Mouse (Mus musculus) intestine, embryonic 14.5 days (tissue): Measurements from ENCODE around the gene Erv3. TPM values are rescaled to one million over a fixed set of nuclear protein-coding genes. Genes with fewer than 3 reads are reported as not detected.

Experiments
- ATAC-seq: fragments of 200-750 bp; cut with Nextera tagmentation; replicated peaks from 2 replicates; pipeline ENCODE4 v1.8.0; 2017; ENCODE audit warnings: low read depth, moderate number of reproducible peaks, moderate TSS enrichment, moderate library complexity; ENCODE audit not compliant: low FRiP score, low TSS enrichment
- DNase-seq: peaks from one replicate; pipeline ENCODE4 v3.0.0-alpha.2; 2018; ENCODE audit warnings: low spot score
- H3K27ac ChIP-seq: fragments of 300-500 bp; sonication (generic); 2 replicates; pipeline ENCODE4 v1.5.1; 2014; ENCODE audit warnings: low read depth, mild to moderate bottlenecking, control low read depth
- H3K27me3 ChIP-seq: fragments of 300-500 bp; sonication (generic); replicated peaks from 2 replicates; pipeline ENCODE4 v1.6.1; 2014; ENCODE audit warnings: low read length, control low read depth; ENCODE audit not compliant: control insufficient read depth, insufficient read depth
- H3K36me3 ChIP-seq: fragments of 300-500 bp; sonication (generic); 2 replicates; pipeline ENCODE4 v1.6.1; 2014; ENCODE audit warnings: low read length, control low read depth; ENCODE audit not compliant: control insufficient read depth, insufficient read depth
- H3K4me1 ChIP-seq: fragments of 300-500 bp; sonication (generic); replicated peaks from 2 replicates; pipeline ENCODE4 v1.6.1; 2014; ENCODE audit warnings: low read length, control low read depth, mixed read lengths; ENCODE audit not compliant: control insufficient read depth, insufficient read depth
- H3K4me2 ChIP-seq: fragments of 300-500 bp; sonication (generic); 2 replicates; pipeline ENCODE4 v1.6.1; 2014; ENCODE audit warnings: low read length
- H3K4me3 ChIP-seq: fragments of 300-500 bp; sonication (generic); 2 replicates; pipeline ENCODE4 v1.5.1; 2014; ENCODE audit warnings: low read depth, low read length, control low read depth, mixed read lengths
- H3K9ac ChIP-seq: fragments of 300-500 bp; sonication (generic); 2 replicates; pipeline ENCODE4 v1.6.1; 2014; ENCODE audit warnings: mild to moderate bottlenecking, low read length
- H3K9me3 ChIP-seq: fragments of 300-500 bp; sonication (generic); 2 replicates; pipeline ENCODE4 v1.6.1; 2016; ENCODE audit warnings: low read length, control low read depth; ENCODE audit not compliant: control insufficient read depth
- WGBS: fragments of 180-500 bp; shearing (Covaris S2); extraction: QIAGEN DNeasy Blood & Tissue Kit; methylation state at CpG from one replicate; pipeline ENCODE4 v1.1.7; 2014; 5-methylcytosine and 5-hydroxymethylcytosine counted together
- polyA plus RNA-seq: library from polyadenylated mRNA; unstranded; fragments of >200 nt; fragmentation: Nextera tagmentation; extraction: Ambion mirVana; gene quantifications from 2 replicates; pipeline ENCODE4 v1.2.1, GENCODE M21; 2014

Erv3 gene
- polyA plus RNA-seq = not detected in 2 replicates

- Histone ChIP-seq H3K4me3 (no peak within 1 kb of the TSS), H3K4me1 (no peaks in the 10 kb centered on the region), H3K9ac (no peak within 1 kb of the TSS), H3K27me3 (no peaks in the 10 kb centered on the region), H3K4me2 (no peak within 1 kb of the TSS), H3K27ac (no peak within 1 kb of the TSS), H3K9me3 (no peaks in the 10 kb centered on the region), H3K36me3 (no peaks in the 10 kb centered on the region)
- WGBS = 80% methylated on average over 5 of the region's 5 CpGs
- ATAC-seq (no peak), DNase-seq (no peak)
Measured at GRCm38 (mm10) chr2:131859721-131860120, at the start of gene Erv3. Gene Erv3 (minus strand): TSS chr2:131859747.

- WGBS = 65% methylated on average over 1 of the region's 1 CpGs
- H3K4me2 ChIP-seq = no peak overlapping the region
- H3K4me3 ChIP-seq = no peak overlapping the region
- H3K27ac ChIP-seq = no peak overlapping the region
- H3K36me3 ChIP-seq = no peaks in the 10 kb centered on the region
- no peaks in the 10 kb centered on the region for H3K9me3 ChIP-seq
- peaks cover 8% of the 10 kb centered on the region for H3K4me1 ChIP-seq
- no peaks in the 10 kb centered on the region for H3K27me3 ChIP-seq
- H3K9ac ChIP-seq = no peak overlapping the region
- ATAC-seq (no peak; the same call in 1 of the 2 replicates), DNase-seq (no peak)
Measured at GRCm38 (mm10) chr2:131908906-131909305, 49.4 kb upstream of the Erv3 start.

GRCm38 (mm10) chr2:131908351-131908861, 48.9 kb upstream of the Erv3 start:
- WGBS = 76% methylated on average over 7 of the region's 7 CpGs

GRCm38 (mm10) chr2:131907311-131907710, 47.8 kb upstream of the Erv3 start:
- Histone ChIP-seq H3K27ac (no peak overlapping the region), H3K4me3 (no peak overlapping the region), H3K36me3 (no peaks in the 10 kb centered on the region), H3K4me1 (peaks cover 15% of the 10 kb centered on the region), H3K9ac (no peak overlapping the region), H3K4me2 (no peak overlapping the region), H3K27me3 (no peaks in the 10 kb centered on the region), H3K9me3 (no peaks in the 10 kb centered on the region)
- 81% methylated on average over 5 of the region's 5 CpGs for WGBS
- DNase-seq (no peak), ATAC-seq (no peak)

More at GRCm38 (mm10) chr2:131908351-131908861, 48.9 kb upstream of the Erv3 start:
- ATAC-seq (no peak; the same call in 1 of the 2 replicates), DNase-seq (no peak)
- Histone ChIP-seq H3K9ac (no peak overlapping the region), H3K36me3 (no peaks in the 10 kb centered on the region), H3K9me3 (no peaks in the 10 kb centered on the region), H3K4me2 (no peak overlapping the region), H3K27me3 (no peaks in the 10 kb centered on the region), H3K27ac (no peak overlapping the region), H3K4me1 (peaks cover 8% of the 10 kb centered on the region), H3K4me3 (no peak overlapping the region)

GRCm38 (mm10) chr2:131906846-131907245, 47.3 kb upstream of the Erv3 start:
- no peak for DNase-seq
- no peaks in the 10 kb centered on the region for H3K9me3 ChIP-seq
- H3K4me3 ChIP-seq = no peak overlapping the region
- no peaks in the 10 kb centered on the region for H3K36me3 ChIP-seq
- H3K4me1 ChIP-seq = peaks cover 15% of the 10 kb centered on the region
- H3K9ac ChIP-seq = no peak overlapping the region
- 71% methylated on average over 1 of the region's 1 CpGs for WGBS
- no peaks in the 10 kb centered on the region for H3K27me3 ChIP-seq
- H3K27ac ChIP-seq = no peak overlapping the region
- no peak for ATAC-seq
- no peak overlapping the region for H3K4me2 ChIP-seq

- H3K9me3 ChIP-seq = no peaks in the 10 kb centered on the region
- H3K27ac ChIP-seq = no peak overlapping the region
- no peak overlapping the region for H3K4me2 ChIP-seq
- peaks cover 12% of the 10 kb centered on the region for H3K4me1 ChIP-seq
- no peak overlapping the region for H3K4me3 ChIP-seq
- ATAC-seq = no peak
- H3K36me3 ChIP-seq = no peaks in the 10 kb centered on the region
- no peaks in the 10 kb centered on the region for H3K27me3 ChIP-seq
- no peak for DNase-seq
- no peak overlapping the region for H3K9ac ChIP-seq
- 87% methylated on average over 3 of the region's 3 CpGs for WGBS
Measured at GRCm38 (mm10) chr2:131906266-131906665, 46.7 kb upstream of the Erv3 start.

GRCm38 (mm10) chr2:131905776-131906175, 46.2 kb upstream of the Erv3 start:
- H3K9me3 ChIP-seq = no peaks in the 10 kb centered on the region
- ATAC-seq (no peak), DNase-seq (no peak)
- H3K4me2 ChIP-seq = no peak overlapping the region
- 66% methylated on average over 6 of the region's 6 CpGs for WGBS
- no peak overlapping the region for H3K4me3 ChIP-seq
- no peaks in the 10 kb centered on the region for H3K36me3 ChIP-seq
- H3K4me1 ChIP-seq = peaks cover 11% of the 10 kb centered on the region; the same call in 1 of the 2 replicates
- no peak overlapping the region for H3K9ac ChIP-seq
- H3K27me3 ChIP-seq = no peaks in the 10 kb centered on the region
- no peak overlapping the region for H3K27ac ChIP-seq

- H3K9me3 ChIP-seq = no peaks in the 10 kb centered on the region
- no peak for DNase-seq
- WGBS = 33% methylated on average over 5 of the region's 5 CpGs
- H3K4me3 ChIP-seq = no peak overlapping the region
- no peaks in the 10 kb centered on the region for H3K27me3 ChIP-seq
- H3K4me2 ChIP-seq = no peak overlapping the region
- no peak overlapping the region for H3K9ac ChIP-seq
- no peak for ATAC-seq
- H3K27ac ChIP-seq = no peak overlapping the region
- peaks cover 11% of the 10 kb centered on the region; the same call in 1 of the 2 replicates for H3K4me1 ChIP-seq
- H3K36me3 ChIP-seq = no peaks in the 10 kb centered on the region
Measured at GRCm38 (mm10) chr2:131905025-131905424, 45.5 kb upstream of the Erv3 start.

GRCm38 (mm10) chr2:131902867-131903266, 43.3 kb upstream of the Erv3 start:
- Histone ChIP-seq H3K9ac (no peak overlapping the region), H3K27me3 (no peaks in the 10 kb centered on the region), H3K27ac (peak overlapping the region; percentile 82), H3K9me3 (no peaks in the 10 kb centered on the region), H3K36me3 (no peaks in the 10 kb centered on the region), H3K4me3 (no peak overlapping the region), H3K4me1 (peaks cover 7% of the 10 kb centered on the region; the same call in 1 of the 2 replicates), H3K4me2 (peak overlapping the region; percentile 9; the same call in 1 of the 2 replicates)
- DNase-seq (peak; percentile 79), ATAC-seq (peak; percentile 94)
- 12% methylated on average over 8 of the region's 8 CpGs for WGBS
